Mouse (Mus musculus) gastrocnemius, postnatal 36 days (tissue): ENCODE results near the gene Gm7980. TPM values are rescaled to one million over a fixed set of nuclear protein-coding genes. Genes with fewer than 3 reads are reported as not detected.
"Not testable (repeated sequence)": the region's sequence is repeated elsewhere in the genome, so short reads cannot be mapped to it uniquely, and the experiment has no call there.

Experiments
- DNase-seq, 2 experiments: peaks; one replicate each; pipeline ENCODE4 v3.0.0; 2022
- intact Hi-C: fragments of 180-260 bp; cut with DNase I; formaldehyde crosslinking; loops from one replicate; pipeline ENCODE4 v1.15.1; 2025
- long read RNA-seq, 2 experiments: library from polyadenylated mRNA; stranded (forward); transcript quantifications; one replicate each; pipeline ENCODE4 v2.0.0; 2021
- total RNA-seq, 2 experiments: library from RNA; stranded (reverse); gene quantifications; 2 replicates each; pipeline ENCODE4 v1.2.3; 2021

Gm7980 gene
- not detected for total RNA-seq
- long read RNA-seq, experiment 1 = 0 reads
- long read RNA-seq, experiment 2 = 0 reads

GRCm38 (mm10) chr14:41907190-41907589 lies at the start of gene Gm7980:
Gm7980 (minus strand) TSS chr14:41907290.
- DNase-seq, intact Hi-C loops: not testable (repeated sequence)

GRCm38 (mm10) chr14:41943695-41944094 lies 36.6 kb upstream of the Gm7980 start, which contains the start of gene 1700024B05Rik:
1700024B05Rik (plus strand) TSS chr14:41943995.
- DNase-seq, intact Hi-C loops: not testable (repeated sequence)

- DNase-seq, intact Hi-C loops: not testable (repeated sequence)
These were observed 17.6 kb upstream of the Gm7980 start, which contains the start of gene 1700049E17Rik1 for GRCm38 (mm10) chr14:41924649-41925048. 1700049E17Rik1 (plus strand) TSS chr14:41924949.

Other genes starting within 250 kb of the Gm7980 start
- gene Gm8068, start 205.4 kb downstream of the Gm7980 start, total RNA-seq = not detected
- not detected for gene Gm7929, start 156.7 kb downstream of the Gm7980 start, total RNA-seq
- gene Gm47189, start 134.8 kb downstream of the Gm7980 start, total RNA-seq = not detected
- not detected for gene 1700049E17Rik1, start 17.7 kb upstream of the Gm7980 start, total RNA-seq
- gene 1700024B05Rik, start 36.7 kb upstream of the Gm7980 start, total RNA-seq = not detected
- gene Gm6401, start 60.6 kb upstream of the Gm7980 start, total RNA-seq = not detected
- not detected for gene Gm3543, start 76.0 kb upstream of the Gm7980 start, total RNA-seq
- not detected for gene Gm7951, start 210.1 kb upstream of the Gm7980 start, total RNA-seq